Mouse (Mus musculus): Measurements from ENCODE around the gene Ap4b1. TPM values are rescaled to one million over a fixed set of nuclear protein-coding genes. Genes with fewer than 3 reads are reported as not detected.

Ap4b1 gene
- polyA plus RNA-seq, 1 experiment from 2014 or later: 16.3 TPM

DNA sequence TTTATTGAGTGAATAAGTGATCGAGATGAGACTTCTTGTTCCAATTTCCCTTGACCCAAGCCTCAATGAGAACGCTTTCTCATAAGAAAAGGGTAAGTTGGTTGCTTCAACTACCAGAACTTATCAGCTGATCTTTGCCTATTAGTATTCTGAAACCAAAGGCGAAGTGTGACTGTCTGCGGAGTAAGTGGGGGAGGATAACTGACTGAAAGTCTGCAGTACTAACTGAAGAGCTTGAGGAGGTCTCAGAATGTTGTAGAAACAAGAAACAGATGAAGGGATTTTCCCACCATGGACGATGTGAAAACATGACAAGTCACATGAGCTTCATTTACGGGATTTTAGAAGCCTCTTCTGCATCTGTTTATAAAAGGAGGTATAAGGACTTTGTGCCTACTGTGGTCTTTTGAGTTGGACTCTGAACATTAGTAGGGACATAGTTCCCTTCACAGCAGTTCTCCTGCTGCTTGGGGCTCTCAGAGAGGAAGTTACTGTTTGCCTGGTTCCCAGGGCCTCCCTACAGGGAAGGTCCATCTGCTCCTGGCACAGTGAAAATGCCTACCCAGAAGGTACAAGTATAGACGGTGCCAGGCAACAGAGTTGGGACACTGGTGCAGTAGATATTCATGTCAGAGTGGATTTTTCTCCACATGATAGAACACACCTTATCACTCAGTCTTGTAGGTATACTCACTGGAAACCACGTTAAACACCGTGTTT, 41.5 kb downstream of the Ap4b1 start:
- Histone ChIP-seq H3K9ac (ENCODE audit: low read depth, low read length) (no peak overlapping the region), H3K36me3 (ENCODE audit: insufficient read depth, low read length) (no peaks in the 10 kb centered on the region), H3K4me2 (ENCODE audit: low read length) (no peak overlapping the region), H3K4me3 (replicated peaks; ENCODE audit: low read depth, low read length) (no peak overlapping the region), H3K27ac (no peak overlapping the region), H3K9me3 (replicated peaks; ENCODE audit: low read length) (no peaks in the 10 kb centered on the region), H3K4me1 (replicated peaks; ENCODE audit: insufficient read depth, low read length) (no peaks in the 10 kb centered on the region), H3K27me3 (ENCODE audit: insufficient read depth, low read length) (no peaks in the 10 kb centered on the region)
- no peak for DNase-seq (ENCODE audit: low spot score)
- no peak for ATAC-seq (replicated peaks; ENCODE audit: low FRiP score, low read depth)
- no peak for TF ChIP-seq CTCF (IDR thresholded peaks at IDR 0.05; ENCODE audit: low read depth)
- 78% methylated on average over 9 of the region's 9 CpGs for WGBS

DNA sequence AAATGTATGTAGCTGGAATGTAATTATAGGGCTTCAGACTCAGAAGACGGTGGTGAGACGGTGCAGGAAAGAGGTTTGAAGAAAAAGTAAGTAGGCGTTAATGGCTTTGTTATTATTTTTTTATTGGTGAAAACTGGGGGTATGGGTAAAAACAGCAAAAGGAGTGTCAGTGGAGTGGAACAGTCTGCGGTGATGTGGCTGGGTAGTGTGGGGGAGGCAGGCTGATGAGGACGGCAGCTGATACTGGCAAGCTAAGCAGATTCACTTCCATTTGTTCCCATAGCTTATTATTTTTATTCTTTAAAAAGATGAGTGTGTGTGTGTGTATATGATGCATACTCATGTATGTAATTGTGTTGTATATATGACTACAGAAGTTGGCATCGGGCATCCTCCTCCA, 42.2 kb downstream of the Ap4b1 start:
- H3K9ac ChIP-seq (ENCODE audit: low read depth, low read length): no peak overlapping the region
- WGBS: 65% methylated on average over 6 of the region's 6 CpGs
- no peak for TF ChIP-seq CTCF (IDR thresholded peaks at IDR 0.05; ENCODE audit: low read depth)

DNA sequence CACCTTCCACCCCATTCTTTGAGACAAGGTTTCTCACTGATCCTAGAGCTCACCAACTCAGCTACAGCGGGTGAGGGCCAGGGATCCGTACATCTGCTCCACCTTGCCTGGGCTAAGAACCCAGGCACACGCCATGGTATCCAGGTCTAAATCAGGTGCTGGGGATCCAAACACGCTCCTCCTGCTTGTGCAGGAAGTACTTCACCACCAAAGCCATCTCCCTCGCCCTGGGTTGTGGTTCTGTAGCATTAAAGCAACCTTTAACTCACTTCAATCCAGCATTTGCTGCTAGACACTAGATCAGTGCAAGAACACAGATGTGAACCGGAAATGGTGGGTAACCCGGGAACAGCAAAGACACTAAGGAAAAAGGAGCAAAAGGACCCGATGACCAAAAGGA, 42.6 kb downstream of the Ap4b1 start:
- 80% methylated on average over 8 of the region's 8 CpGs for WGBS
- no peak for DNase-seq (ENCODE audit: low spot score)
- Histone ChIP-seq H3K9me3 (replicated peaks; ENCODE audit: low read length) (no peaks in the 10 kb centered on the region), H3K36me3 (ENCODE audit: insufficient read depth, low read length) (no peaks in the 10 kb centered on the region), H3K4me2 (ENCODE audit: low read length) (no peak overlapping the region), H3K27me3 (ENCODE audit: insufficient read depth, low read length) (no peaks in the 10 kb centered on the region), H3K4me3 (replicated peaks; ENCODE audit: low read depth, low read length) (no peak overlapping the region), H3K27ac (no peak overlapping the region), H3K9ac (ENCODE audit: low read depth, low read length) (no peak overlapping the region), H3K4me1 (replicated peaks; ENCODE audit: insufficient read depth, low read length) (no peaks in the 10 kb centered on the region)
- no peak for TF ChIP-seq CTCF (IDR thresholded peaks at IDR 0.05; ENCODE audit: low read depth)
- ATAC-seq (replicated peaks; ENCODE audit: low FRiP score, low read depth): no peak

More for the DNA sequence above, 42.2 kb downstream of the Ap4b1 start:
- H3K4me1 ChIP-seq (replicated peaks; ENCODE audit: insufficient read depth, low read length): no peaks in the 10 kb centered on the region
- H3K36me3 ChIP-seq (ENCODE audit: insufficient read depth, low read length): no peaks in the 10 kb centered on the region
- no peak overlapping the region for H3K4me3 ChIP-seq (replicated peaks; ENCODE audit: low read depth, low read length)
- no peaks in the 10 kb centered on the region for H3K9me3 ChIP-seq (replicated peaks; ENCODE audit: low read length)
- no peak overlapping the region for H3K27ac ChIP-seq
- H3K27me3 ChIP-seq (ENCODE audit: insufficient read depth, low read length): no peaks in the 10 kb centered on the region
- no peak overlapping the region for H3K4me2 ChIP-seq (ENCODE audit: low read length)
- no peak for ATAC-seq (replicated peaks; ENCODE audit: low FRiP score, low read depth)
- no peak for DNase-seq (ENCODE audit: low spot score)

DNA sequence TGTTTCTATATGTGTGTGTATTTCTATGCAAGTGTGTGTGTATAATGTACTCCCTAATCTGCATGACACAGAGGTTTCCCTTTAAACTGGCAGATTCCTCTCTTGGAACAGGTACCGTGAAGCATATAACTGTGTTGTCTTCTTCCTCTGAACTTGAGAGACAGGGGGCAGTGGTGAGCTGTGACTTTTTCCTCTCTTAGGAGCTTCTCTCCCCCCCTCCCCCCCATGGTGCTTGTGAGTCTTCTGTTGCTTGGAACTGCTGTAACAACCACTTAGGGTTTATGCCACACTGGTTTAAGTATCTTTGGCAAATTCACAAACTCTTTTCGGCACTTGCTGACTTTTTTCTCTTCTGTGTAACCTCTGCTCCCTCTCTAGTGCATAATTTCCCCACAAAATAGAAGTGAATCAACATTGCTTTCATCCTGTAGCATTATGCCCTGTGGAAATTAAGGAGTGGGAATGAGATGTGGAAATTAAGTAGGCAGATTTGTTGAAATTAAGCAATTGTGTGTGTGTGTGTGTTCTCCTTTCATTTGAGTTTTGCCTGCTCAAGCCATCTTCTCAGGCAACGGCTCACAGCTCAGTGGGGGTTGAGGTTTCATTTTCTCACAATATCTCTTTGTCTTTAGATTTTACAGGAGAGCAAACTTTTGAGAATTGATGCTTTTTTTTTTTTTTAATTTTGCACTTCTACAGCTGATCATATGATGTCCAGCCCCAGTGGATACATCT, 43.4 kb downstream of the Ap4b1 start:
- no peaks in the 10 kb centered on the region for H3K27me3 ChIP-seq (ENCODE audit: insufficient read depth, low read length)
- H3K36me3 ChIP-seq (ENCODE audit: insufficient read depth, low read length): no peaks in the 10 kb centered on the region
- no peak overlapping the region for H3K9ac ChIP-seq (ENCODE audit: low read depth, low read length)
- no peaks in the 10 kb centered on the region for H3K4me1 ChIP-seq (replicated peaks; ENCODE audit: insufficient read depth, low read length)
- no peak for ATAC-seq (replicated peaks; ENCODE audit: low FRiP score, low read depth)
- DNase-seq (ENCODE audit: low spot score): peak; percentile 32
- no peak overlapping the region for H3K27ac ChIP-seq
- H3K9me3 ChIP-seq (replicated peaks; ENCODE audit: low read length): no peaks in the 10 kb centered on the region
- TF ChIP-seq CTCF (IDR thresholded peaks at IDR 0.05; ENCODE audit: low read depth): peak; percentile 63
- WGBS: 60% methylated on average over 3 of the region's 3 CpGs
- no peak overlapping the region for H3K4me2 ChIP-seq (ENCODE audit: low read length)
- no peak overlapping the region for H3K4me3 ChIP-seq (replicated peaks; ENCODE audit: low read depth, low read length)

DNA sequence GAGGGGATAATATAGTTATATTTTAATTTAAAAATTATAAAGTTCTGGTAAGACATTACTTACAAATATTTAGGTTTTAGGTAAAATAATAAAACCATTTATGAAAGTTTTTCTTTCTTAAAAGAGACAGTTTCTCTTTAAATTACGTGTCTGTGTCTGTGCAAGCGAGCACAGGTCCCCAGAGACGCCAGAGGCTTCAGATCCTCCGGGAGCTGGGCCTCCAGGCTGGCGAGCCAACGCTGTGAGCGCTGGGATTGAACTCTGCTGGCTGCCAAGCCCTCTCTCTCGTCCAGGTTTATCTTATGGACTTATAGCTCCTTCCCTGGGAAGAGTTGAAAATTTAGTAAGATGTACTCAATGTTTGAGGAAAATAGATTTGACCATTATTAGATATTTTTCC, 44.5 kb downstream of the Ap4b1 start:
- Histone ChIP-seq H3K4me3 (replicated peaks; ENCODE audit: low read depth, low read length) (no peak overlapping the region), H3K4me2 (ENCODE audit: low read length) (no peak overlapping the region), H3K9me3 (replicated peaks; ENCODE audit: low read length) (no peaks in the 10 kb centered on the region), H3K4me1 (replicated peaks; ENCODE audit: insufficient read depth, low read length) (no peaks in the 10 kb centered on the region), H3K27me3 (ENCODE audit: insufficient read depth, low read length) (no peaks in the 10 kb centered on the region), H3K36me3 (ENCODE audit: insufficient read depth, low read length) (no peaks in the 10 kb centered on the region), H3K9ac (ENCODE audit: low read depth, low read length) (no peak overlapping the region), H3K27ac (no peak overlapping the region)
- ATAC-seq (replicated peaks; ENCODE audit: low FRiP score, low read depth) (no peak), DNase-seq (ENCODE audit: low spot score) (no peak)
- WGBS: 51% methylated on average over 8 of the region's 8 CpGs
- no peak for TF ChIP-seq CTCF (IDR thresholded peaks at IDR 0.05; ENCODE audit: low read depth)

DNA sequence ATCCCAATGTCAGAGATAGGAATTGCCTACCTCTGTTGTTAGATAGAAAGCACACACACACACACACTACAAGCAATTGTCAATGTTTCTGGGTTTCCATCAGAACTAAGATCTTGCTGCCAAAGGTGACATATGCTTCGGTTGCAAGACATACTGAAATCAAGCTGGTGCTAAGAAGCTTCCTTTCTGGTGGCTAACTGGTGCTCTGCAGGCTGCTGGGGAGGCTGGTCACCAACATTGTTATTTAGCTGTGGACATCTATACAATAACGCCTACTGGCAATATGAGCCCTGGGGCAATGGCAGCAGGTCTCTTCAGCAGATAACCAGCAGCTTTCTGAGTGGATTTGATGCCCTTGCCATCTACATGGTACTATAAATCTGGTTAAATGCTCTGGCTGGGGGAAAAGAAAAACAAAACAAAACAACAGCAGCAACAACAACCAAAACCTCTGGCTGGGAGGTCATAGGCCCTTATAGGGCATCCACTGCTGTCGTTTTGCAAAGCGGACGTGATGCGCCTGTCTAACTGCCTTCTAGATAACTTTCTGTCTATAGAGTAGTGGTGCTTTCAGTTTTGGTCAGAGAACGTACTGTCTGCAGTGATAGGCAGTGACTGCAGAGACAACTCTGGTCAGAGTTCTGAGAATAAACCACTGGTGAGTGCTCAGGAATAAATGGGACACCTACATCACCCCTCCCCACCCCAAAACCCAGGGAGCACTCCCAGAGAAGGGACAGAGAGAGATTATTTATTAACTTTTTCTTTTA, 47.9 kb downstream of the Ap4b1 start:
- Histone ChIP-seq H3K9me3 (replicated peaks; ENCODE audit: low read length) (no peaks in the 10 kb centered on the region), H3K36me3 (ENCODE audit: insufficient read depth, low read length) (no peaks in the 10 kb centered on the region), H3K27ac (no peak overlapping the region), H3K4me3 (replicated peaks; ENCODE audit: low read depth, low read length) (no peak overlapping the region), H3K27me3 (ENCODE audit: insufficient read depth, low read length) (no peaks in the 10 kb centered on the region), H3K4me1 (replicated peaks; ENCODE audit: insufficient read depth, low read length) (no peaks in the 10 kb centered on the region), H3K4me2 (ENCODE audit: low read length) (no peak overlapping the region), H3K9ac (ENCODE audit: low read depth, low read length) (no peak overlapping the region)
- DNase-seq (ENCODE audit: low spot score) (no peak), ATAC-seq (replicated peaks; ENCODE audit: low FRiP score, low read depth) (no peak)
- TF ChIP-seq CTCF (IDR thresholded peaks at IDR 0.05; ENCODE audit: low read depth): no peak
- 85% methylated on average over 7 of the region's 7 CpGs for WGBS
